Mouse (Mus musculus) limb, embryonic 12.5 days (tissue): ENCODE results near the gene Pno1. TPM values are rescaled to one million over a fixed set of nuclear protein-coding genes. Genes with fewer than 3 reads are reported as not detected.
"Not testable (repeated sequence)": the region's sequence is repeated elsewhere in the genome, so short reads cannot be mapped to it uniquely, and the experiment has no call there.

ENCODE experiments used
- ATAC-seq: fragments of 200-750 bp; cut with Nextera tagmentation; 2 replicates; pipeline ENCODE4 v1.8.0; 2017; ENCODE audit warnings: low read depth, moderate TSS enrichment; ENCODE audit not compliant: insufficient number of reproducible peaks, insufficient read depth, low FRiP score, low TSS enrichment
- H3K27ac ChIP-seq: fragments of 300-500 bp; sonication (generic); 2 replicates; pipeline ENCODE4 v1.5.1; 2016; ENCODE audit warnings: mild to moderate bottlenecking, moderate library complexity
- H3K27me3 ChIP-seq: fragments of 300-500 bp; sonication (generic); 2 replicates; pipeline ENCODE4 v1.6.1; 2016; ENCODE audit warnings: mild to moderate bottlenecking, moderate library complexity
- H3K36me3 ChIP-seq: fragments of 300-500 bp; sonication (generic); 2 replicates; pipeline ENCODE4 v1.6.1; 2016; ENCODE audit warnings: mild to moderate bottlenecking, moderate library complexity
- H3K4me1 ChIP-seq: fragments of 300-500 bp; sonication (generic); replicated peaks from 2 replicates; pipeline ENCODE4 v1.6.1; 2016
- H3K4me2 ChIP-seq: fragments of 300-500 bp; sonication (generic); 2 replicates; pipeline ENCODE4 v1.6.1; 2016; ENCODE audit warnings: mild to moderate bottlenecking, moderate library complexity
- H3K4me3 ChIP-seq: fragments of 300-500 bp; sonication (generic); replicated peaks from 2 replicates; pipeline ENCODE4 v1.5.1; 2016; ENCODE audit warnings: mild to moderate bottlenecking
- H3K9ac ChIP-seq: fragments of 300-500 bp; sonication (generic); replicated peaks from 2 replicates; pipeline ENCODE4 v1.6.1; 2016; ENCODE audit warnings: mild to moderate bottlenecking, moderate library complexity
- H3K9me3 ChIP-seq: fragments of 300-500 bp; sonication (generic); 2 replicates; pipeline ENCODE4 v1.6.1; 2016; ENCODE audit warnings: mild to moderate bottlenecking, moderate library complexity
- WGBS: fragments of 180-500 bp; shearing (Covaris S2); methylation state at CpG from one replicate; pipeline ENCODE4 v1.1.7; 2016; 5-methylcytosine and 5-hydroxymethylcytosine counted together
- polyA plus RNA-seq: library from polyadenylated mRNA; unstranded; fragments of >200 nt; fragmentation: Nextera tagmentation; extraction: Ambion mirVana; gene quantifications from 2 replicates; pipeline ENCODE4 v1.2.1, GENCODE M21; 2016

Gene Pno1
- polyA plus RNA-seq: 87.0 and 88.6 TPM in 2 replicates

- H3K36me3 ChIP-seq: peaks cover 22% of the 10 kb centered on the region
- no peaks in the 10 kb centered on the region for H3K27me3 ChIP-seq
- WGBS: under 1% methylated on average over 65 of the region's 65 CpGs
- peak within 1 kb of the TSS; percentile 67 for H3K4me2 ChIP-seq
- no peaks in the 10 kb centered on the region for H3K9me3 ChIP-seq
- peak within 1 kb of the TSS; percentile 84 for H3K27ac ChIP-seq
- H3K4me1 ChIP-seq: peaks cover 18% of the 10 kb centered on the region
- ATAC-seq: peak; percentile 99
- H3K9ac ChIP-seq: peak within 1 kb of the TSS; percentile 68
- H3K4me3 ChIP-seq: peak within 1 kb of the TSS; percentile 90
These were observed at the start of gene Pno1 for GRCm38 (mm10) chr11:17211258-17212140. TSS of gene Pno1 (minus strand) at chr11:17211568.

DNA sequence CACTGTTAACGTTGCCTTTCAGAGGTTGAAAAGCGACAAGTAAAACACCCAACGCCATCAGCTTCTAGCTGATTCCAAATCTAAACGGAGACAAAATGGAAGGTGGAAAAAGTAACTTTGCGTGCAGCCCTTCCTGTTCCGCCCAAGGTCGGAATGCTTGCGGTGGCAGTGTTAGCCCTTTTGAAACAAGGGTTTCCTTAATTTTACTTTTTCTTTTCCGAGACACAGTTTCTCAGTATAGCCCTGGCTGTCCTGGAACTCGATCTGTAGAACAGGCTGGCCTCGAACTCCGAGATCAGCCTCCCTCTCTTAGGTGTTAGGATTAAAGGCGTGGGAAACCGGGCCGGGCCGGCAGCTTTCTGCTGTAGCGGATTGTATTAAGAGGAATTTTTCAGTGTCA lies 46.5 kb upstream of the Pno1 start:
- no peak for ATAC-seq
- H3K27me3 ChIP-seq: peaks cover 18% of the 10 kb centered on the region
- H3K4me2 ChIP-seq: peak overlapping the region; percentile 65
- H3K4me1 ChIP-seq: peaks cover 9% of the 10 kb centered on the region; the same call in 1 of the 2 replicates
- peak overlapping the region; percentile 78 for H3K9ac ChIP-seq
- peak overlapping the region; percentile 74 for H3K4me3 ChIP-seq
- under 1% methylated on average over 17 of the region's 17 CpGs for WGBS
- H3K36me3 ChIP-seq: no peaks in the 10 kb centered on the region
- H3K9me3 ChIP-seq: no peaks in the 10 kb centered on the region
- peak overlapping the region; percentile 83 for H3K27ac ChIP-seq

DNA sequence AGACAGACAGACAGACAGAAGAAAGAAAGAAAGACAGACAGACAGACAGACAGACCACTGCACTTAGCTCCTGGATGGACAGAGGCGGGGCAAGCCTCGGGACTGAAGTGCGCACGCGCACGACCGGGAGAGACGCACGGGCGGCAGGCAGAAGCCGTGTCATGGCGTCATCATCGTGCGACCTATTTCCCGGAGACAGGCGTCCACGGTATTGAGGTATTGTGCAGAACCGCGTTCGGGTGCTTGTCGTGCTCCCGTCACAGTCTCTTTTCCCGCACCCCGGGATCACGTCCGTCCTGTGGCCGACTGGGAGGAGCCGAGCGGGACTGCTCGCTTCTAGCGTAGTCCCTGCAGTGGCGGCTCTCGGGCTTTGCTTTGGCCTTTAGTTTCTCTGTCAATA lies 46.1 kb upstream of the Pno1 start, which contains the start of gene C1d:
C1d (plus strand) TSS at position 137 of the 400 bp plus-strand sequence.
- H3K36me3 ChIP-seq: no peaks in the 10 kb centered on the region
- H3K4me1 ChIP-seq: peaks cover 9% of the 10 kb centered on the region; the same call in 1 of the 2 replicates
- H3K4me2 ChIP-seq: peak within 1 kb of the TSS; percentile 65
- peak within 1 kb of the TSS; percentile 78 for H3K9ac ChIP-seq
- peak within 1 kb of the TSS; percentile 74 for H3K4me3 ChIP-seq
- peak; percentile 84 for ATAC-seq
- H3K27ac ChIP-seq: peak within 1 kb of the TSS; percentile 83
- under 1% methylated on average over 23 of the region's 33 CpGs for WGBS
- H3K9me3 ChIP-seq: no peaks in the 10 kb centered on the region
- peaks cover 22% of the 10 kb centered on the region for H3K27me3 ChIP-seq

DNA sequence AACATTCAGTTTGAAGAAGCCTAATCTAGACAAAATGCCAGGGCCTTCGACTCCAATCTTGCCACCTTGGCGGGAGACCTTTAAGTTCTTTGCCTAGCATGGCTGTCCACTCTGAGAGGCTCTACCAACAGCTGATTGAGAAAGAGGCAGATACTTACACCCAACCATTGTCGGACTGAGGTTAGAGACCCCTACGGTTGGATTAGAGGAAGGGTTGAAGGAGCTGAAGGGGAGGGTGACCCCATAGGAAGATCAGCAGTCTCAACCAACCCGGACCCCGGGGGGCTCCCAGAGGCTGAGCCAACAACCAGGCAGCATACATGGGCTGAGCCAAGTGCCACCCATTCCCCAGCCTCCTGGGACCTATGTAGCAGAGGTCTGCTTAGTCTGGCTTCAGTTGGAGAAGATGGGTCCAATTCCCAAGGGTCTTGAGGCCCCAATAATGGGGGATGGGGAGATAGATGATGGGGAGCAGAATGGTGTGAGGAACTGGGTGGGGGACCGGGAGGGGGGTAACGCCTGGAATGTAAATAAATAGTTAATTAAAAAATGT lies 45.5 kb upstream of the Pno1 start:
- peak overlapping the region; percentile 65 for H3K4me2 ChIP-seq
- no peak overlapping the region for H3K27ac ChIP-seq
- ATAC-seq: peak; percentile 69; the same call in 1 of the 2 replicates
- H3K27me3 ChIP-seq: peaks cover 23% of the 10 kb centered on the region
- peak overlapping the region; percentile 74 for H3K4me3 ChIP-seq
- 58% methylated on average over 8 of the region's 8 CpGs for WGBS
- no peaks in the 10 kb centered on the region for H3K9me3 ChIP-seq
- H3K36me3 ChIP-seq: no peaks in the 10 kb centered on the region
- H3K4me1 ChIP-seq: peaks cover 9% of the 10 kb centered on the region; the same call in 1 of the 2 replicates
- H3K9ac ChIP-seq: 0 out of 2 replicates have a peak overlapping the region, but pooled peaks have one; percentile 78

DNA sequence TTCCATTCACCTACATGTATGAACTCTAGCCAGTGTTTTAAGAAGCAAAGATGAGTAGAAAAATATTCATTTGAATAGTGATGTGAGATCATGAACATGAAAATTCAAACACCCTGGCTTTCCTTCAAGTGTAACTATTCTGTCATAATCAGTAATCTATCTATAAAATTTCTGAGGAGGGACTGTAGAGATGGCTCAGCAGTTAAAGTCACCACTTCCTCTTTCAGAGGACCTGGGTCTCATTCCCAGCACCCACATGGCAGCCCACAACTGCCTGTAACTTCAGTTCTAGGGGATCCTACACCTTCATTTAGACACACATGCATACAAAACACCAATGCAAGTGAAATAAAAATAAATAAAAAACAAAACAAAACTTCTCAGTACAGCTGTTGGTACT lies 37.3 kb upstream of the Pno1 start:
- Histone ChIP-seq H3K4me2 (no peak overlapping the region), H3K27ac (no peak overlapping the region), H3K9ac (no peak overlapping the region), H3K9me3 (no peaks in the 10 kb centered on the region), H3K4me1 (0 out of 2 replicates have a peak, but pooled peaks cover 2% of the 10 kb centered on the region), H3K27me3 (peaks cover 26% of the 10 kb centered on the region), H3K4me3 (no peak overlapping the region), H3K36me3 (no peaks in the 10 kb centered on the region)
- ATAC-seq: no peak

- not testable (repeated sequence) for H3K9ac ChIP-seq, H3K4me2 ChIP-seq, H3K4me3 ChIP-seq, H3K36me3 ChIP-seq, H3K9me3 ChIP-seq, H3K27ac ChIP-seq, H3K27me3 ChIP-seq, ATAC-seq, H3K4me1 ChIP-seq
- 82% methylated on average over 5 of the region's 5 CpGs for WGBS
These were observed 27.2 kb upstream of the Pno1 start for GRCm38 (mm10) chr11:17238598-17238997.

GRCm38 (mm10) chr11:17236449-17237037 lies 25.2 kb upstream of the Pno1 start:
- no peak overlapping the region for H3K4me2 ChIP-seq
- H3K9ac ChIP-seq: no peak overlapping the region
- no peak overlapping the region for H3K27ac ChIP-seq
- 0 out of 2 replicates have a peak, but pooled peaks cover 6% of the 10 kb centered on the region for H3K27me3 ChIP-seq
- no peak for ATAC-seq
- H3K9me3 ChIP-seq: no peaks in the 10 kb centered on the region
- no peaks in the 10 kb centered on the region for H3K4me1 ChIP-seq
- no peak overlapping the region for H3K4me3 ChIP-seq
- 83% methylated on average over 5 of the region's 5 CpGs for WGBS
- H3K36me3 ChIP-seq: peaks cover 18% of the 10 kb centered on the region

DNA sequence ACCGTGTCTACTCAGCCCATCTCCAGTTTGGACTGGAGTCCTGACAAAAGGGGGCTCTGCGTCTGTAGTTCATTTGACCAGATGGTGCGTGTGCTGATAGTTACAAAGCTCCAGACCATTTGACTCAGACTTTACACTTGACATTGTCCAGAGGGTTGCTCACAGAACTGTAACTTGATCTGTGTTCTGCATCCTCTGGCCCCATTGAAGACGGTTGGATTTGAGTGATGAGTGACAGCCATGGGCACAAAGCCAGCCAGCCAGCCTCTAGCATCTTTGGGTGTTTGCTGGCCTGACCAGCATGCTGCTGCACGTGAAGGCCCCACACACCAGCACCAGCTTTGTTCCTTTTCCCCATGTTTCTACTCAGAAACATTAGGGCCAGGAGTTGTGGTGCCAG lies 21.4 kb upstream of the Pno1 start:
- no peak overlapping the region for H3K4me2 ChIP-seq
- no peaks in the 10 kb centered on the region for H3K4me1 ChIP-seq
- WGBS: 70% methylated on average over 5 of the region's 5 CpGs
- H3K9me3 ChIP-seq: no peaks in the 10 kb centered on the region
- H3K4me3 ChIP-seq: no peak overlapping the region
- H3K36me3 ChIP-seq: peaks cover 31% of the 10 kb centered on the region
- H3K27ac ChIP-seq: no peak overlapping the region
- H3K9ac ChIP-seq: no peak overlapping the region
- no peak for ATAC-seq
- no peaks in the 10 kb centered on the region for H3K27me3 ChIP-seq

DNA sequence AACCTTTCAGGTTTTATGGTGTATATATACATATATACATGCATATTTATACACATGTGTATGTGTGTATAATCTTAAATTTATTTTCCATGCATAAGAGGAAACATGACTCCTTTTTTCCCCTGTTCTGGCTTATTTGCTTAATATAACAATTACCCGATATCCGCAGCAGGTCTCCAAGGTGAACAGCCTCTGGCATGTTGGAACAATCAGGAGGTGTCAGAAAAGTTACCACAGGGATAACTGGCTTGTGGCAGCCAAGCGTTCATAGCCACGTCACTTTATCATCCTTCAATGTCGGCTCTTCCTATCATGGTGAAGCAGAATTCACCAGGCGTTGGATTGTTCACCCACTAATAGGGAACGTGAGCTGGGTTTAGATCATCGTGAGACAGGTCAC lies 9.8 kb upstream of the Pno1 start:
- WGBS: 94% methylated on average over 8 of the region's 8 CpGs
- H3K4me2 ChIP-seq: no peak overlapping the region
- no peaks in the 10 kb centered on the region for H3K9me3 ChIP-seq
- no peak overlapping the region for H3K27ac ChIP-seq
- peaks cover 38% of the 10 kb centered on the region for H3K36me3 ChIP-seq
- H3K4me3 ChIP-seq: no peak overlapping the region
- no peak for ATAC-seq
- no peaks in the 10 kb centered on the region for H3K4me1 ChIP-seq
- no peaks in the 10 kb centered on the region for H3K27me3 ChIP-seq
- no peak overlapping the region for H3K9ac ChIP-seq

- no peaks in the 10 kb centered on the region for H3K9me3 ChIP-seq
- WGBS: 90% methylated on average over 3 of the region's 3 CpGs
- no peak overlapping the region for H3K4me3 ChIP-seq
- ATAC-seq: no peak
- H3K4me2 ChIP-seq: no peak overlapping the region
- no peak overlapping the region for H3K9ac ChIP-seq
- H3K36me3 ChIP-seq: peaks cover 1% of the 10 kb centered on the region; the same call in 1 of the 2 replicates
- H3K27ac ChIP-seq: no peak overlapping the region
- no peaks in the 10 kb centered on the region for H3K27me3 ChIP-seq
- H3K4me1 ChIP-seq: peaks cover 14% of the 10 kb centered on the region
These were observed 4.1 kb upstream of the Pno1 start for GRCm38 (mm10) chr11:17215475-17215874.

DNA sequence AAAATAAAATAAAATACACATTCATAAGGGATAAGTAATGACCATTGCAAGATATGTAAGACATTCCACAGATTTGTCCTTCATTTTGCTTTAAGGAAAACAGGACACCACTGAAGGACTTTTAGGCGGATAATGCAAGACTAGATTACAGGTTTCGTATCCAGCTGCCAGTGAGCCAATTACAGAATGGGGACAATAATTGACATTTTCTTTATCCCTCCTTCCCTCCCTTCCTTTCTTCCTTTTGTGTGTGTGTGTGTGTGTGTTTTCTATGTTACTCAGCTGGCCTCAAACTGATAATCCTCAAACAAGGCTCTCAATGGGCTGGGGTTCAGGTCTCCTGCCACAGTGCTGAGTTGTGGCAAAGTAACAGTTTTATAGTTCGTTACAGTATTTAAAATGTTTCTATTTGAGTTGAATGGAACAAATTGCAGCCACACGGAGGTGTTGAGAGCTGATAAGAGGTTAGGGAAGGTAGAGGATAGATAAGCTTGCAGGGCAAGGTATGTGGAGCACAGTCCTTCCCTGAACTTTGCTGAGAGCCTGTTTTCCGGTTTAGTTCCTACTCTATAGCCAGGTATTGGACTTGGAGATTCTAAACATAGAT lies 1.6 kb upstream of the Pno1 start:
- Histone ChIP-seq H3K36me3 (peaks cover 14% of the 10 kb centered on the region; the same call in 1 of the 2 replicates), H3K4me3 (peak overlapping the region; percentile 90; the same call in 1 of the 2 replicates), H3K9me3 (no peaks in the 10 kb centered on the region), H3K27ac (no peak overlapping the region), H3K27me3 (no peaks in the 10 kb centered on the region), H3K4me2 (peak overlapping the region; percentile 67), H3K4me1 (peaks cover 18% of the 10 kb centered on the region), H3K9ac (no peak overlapping the region)
- no peak for ATAC-seq
- 87% methylated on average over 5 of the region's 5 CpGs for whole genome bisulfite sequencing
